Mouse (Mus musculus) left cerebral cortex, postnatal 10 days (tissue): ENCODE measurements around the gene Olfr1338. TPM values are rescaled to one million over a fixed set of nuclear protein-coding genes. Genes with fewer than 3 reads are reported as not detected.
"Not testable (repeated sequence)": the region's sequence is repeated elsewhere in the genome, so short reads cannot be mapped to it uniquely, and the experiment has no call there.

Source experiments
- DNase-seq, 2 experiments: peaks; one replicate each; pipeline ENCODE4 v3.0.0; 2021 to 2022; ENCODE audit warnings: low spot score in 2 of 2, mixed read lengths in 1 of 2; ENCODE audit errors: extremely low spot score in 1 of 2
- intact Hi-C: fragments of 180-260 bp; cut with DNase I; formaldehyde crosslinking; loops from one replicate; pipeline ENCODE4 v1.15.1; 2025
- total RNA-seq, 2 experiments: library from RNA; stranded (reverse); gene quantifications; 2 replicates each; pipeline ENCODE4 v1.2.3; 2021

Gene Olfr1338
- total RNA-seq: not detected

DNA sequence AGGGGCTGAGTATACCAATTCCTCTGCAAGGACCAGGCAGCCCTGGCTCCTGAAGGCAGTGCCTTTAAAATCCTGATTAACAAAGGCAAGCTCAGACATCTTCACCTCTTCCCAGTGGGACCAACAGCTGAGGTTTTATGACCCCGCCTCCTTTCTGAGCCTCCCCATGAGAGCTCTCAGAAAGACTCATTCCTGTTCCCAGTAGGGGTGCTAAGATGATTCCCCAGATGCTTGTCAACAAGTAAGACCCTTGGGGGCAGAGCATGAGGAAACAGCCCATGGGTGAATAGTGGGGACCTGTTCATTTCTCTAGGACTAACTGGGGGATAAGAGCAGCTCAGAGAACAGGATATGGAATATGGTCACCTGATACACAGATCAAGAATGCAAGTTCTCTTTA lies at the start of gene Olfr1338:
Olfr1338 (minus strand) TSS at position 101 of the 400 bp plus-strand sequence.
- no peak for DNase-seq
- intact Hi-C loops: no loop called here

DNA sequence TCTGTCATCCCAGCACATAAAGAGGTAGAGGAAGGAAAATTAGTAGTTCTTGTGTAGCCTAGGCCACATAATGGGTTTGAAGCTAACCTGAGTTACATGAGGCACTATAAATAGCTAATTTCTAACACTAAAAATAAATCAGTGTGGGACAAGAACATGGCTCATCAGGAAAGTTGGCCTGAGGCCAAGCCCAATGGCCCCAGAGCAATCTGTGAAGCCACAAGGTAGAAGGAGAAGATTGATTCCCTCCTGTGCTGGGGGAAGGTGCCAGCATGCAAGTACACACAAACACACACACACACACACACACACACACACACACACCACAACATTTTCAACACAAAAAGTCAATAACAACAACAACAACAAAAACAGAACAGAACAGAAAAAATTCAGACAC lies 34.3 kb upstream of the Olfr1338 start:
- intact Hi-C loops, DNase-seq: not testable (repeated sequence)

DNA sequence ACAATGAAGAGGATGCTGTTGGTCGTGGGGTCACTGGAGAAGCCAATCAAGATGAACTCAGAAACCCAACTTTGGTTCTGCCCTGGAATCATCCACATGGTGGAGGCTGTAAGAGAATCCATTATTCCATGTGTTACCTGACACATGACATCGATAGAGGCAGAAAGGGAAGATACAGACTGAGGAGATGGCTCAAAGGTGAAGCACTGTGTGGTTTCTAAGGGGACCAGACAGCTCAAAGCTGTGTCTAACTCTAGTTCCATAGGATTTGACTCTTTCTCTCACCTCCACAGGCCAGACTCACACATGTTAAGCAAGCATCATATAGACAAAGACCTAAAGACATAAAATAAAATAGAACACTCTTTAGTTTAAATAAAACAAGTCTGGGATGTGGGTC lies 23.9 kb upstream of the Olfr1338 start, which contains the start of gene Olfr1337:
Olfr1337 (minus strand) TSS at position 101 of the 400 bp plus-strand sequence.
- no peak for DNase-seq
- intact Hi-C loops: no loop called here

DNA sequence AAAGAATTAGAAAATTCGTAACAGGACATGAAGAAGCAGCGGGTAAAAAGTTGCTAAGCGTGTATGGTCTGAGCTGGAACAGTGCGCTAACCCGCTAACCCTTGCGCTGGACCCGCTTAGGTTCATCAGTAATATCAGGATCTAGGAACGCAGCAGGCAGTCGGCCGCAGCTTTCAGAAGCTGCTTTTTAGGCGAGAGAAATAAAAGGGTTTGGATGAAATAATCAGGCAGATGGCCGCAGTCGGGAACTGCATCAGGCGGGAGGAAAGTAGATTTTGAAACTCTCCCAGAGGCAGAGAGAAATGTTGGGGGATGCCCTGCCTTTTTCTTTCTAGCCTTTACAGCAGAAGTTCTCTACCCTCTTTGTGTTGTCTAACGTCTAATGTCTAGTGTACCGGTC lies 16.7 kb downstream of the Olfr1338 start:
- intact Hi-C loops: no loop called here
- DNase-seq: no peak

DNA sequence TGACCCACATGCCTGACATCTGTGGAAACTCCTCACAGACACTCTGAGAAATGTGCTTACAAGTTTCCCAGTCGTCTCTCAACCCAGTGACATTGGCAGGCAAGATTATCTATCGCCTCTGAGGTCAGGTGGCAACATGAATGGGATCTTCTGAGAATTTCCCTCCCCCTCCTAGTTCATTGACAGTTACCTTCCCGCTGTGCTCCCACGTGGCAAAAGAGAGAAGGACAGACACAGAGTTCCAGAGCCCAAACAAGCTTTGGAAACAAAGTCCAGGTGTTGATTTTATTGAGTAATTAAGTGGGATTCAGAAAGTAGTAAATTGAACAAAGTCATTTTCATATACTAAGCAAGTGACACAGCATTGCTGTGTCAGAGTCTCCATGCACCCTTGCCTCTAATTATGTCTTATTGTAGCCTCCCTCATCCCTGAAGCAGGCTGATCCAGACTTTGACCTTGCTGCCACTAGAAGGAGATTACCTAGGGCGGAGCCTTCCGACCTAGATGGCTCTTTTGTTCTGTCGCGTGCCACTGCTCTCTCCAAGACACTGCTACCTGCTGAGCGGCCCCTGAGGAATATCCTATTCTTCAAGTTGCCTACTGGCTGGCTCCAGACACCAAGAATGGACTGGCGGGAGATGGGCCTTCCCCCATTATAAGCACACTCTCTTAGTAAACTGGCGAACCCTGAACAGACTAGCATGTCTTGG lies 17.4 kb downstream of the Olfr1338 start:
- intact Hi-C loops: no loop called here
- DNase-seq: no peak

DNA sequence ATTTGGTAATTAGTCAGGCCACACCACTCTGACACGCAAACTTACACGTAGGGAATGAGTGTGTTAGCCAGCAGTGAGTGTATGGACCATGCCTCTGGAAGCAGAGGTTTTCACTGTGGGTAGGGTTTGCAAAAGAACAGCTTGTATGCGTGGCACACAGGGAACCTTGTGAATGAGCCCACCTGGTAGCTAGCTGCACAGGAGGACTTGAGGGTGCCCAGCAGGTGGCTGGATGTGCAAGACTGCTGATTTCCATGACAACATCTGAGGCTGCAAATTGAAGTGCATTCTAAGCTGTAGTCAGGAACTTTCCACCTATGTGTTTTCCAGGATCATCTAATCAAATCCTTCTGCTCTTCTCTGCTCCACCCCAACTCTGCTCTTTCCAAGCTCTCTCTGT lies 19.0 kb downstream of the Olfr1338 start:
- intact Hi-C loops: no loop called here
- no peak for DNase-seq

DNA sequence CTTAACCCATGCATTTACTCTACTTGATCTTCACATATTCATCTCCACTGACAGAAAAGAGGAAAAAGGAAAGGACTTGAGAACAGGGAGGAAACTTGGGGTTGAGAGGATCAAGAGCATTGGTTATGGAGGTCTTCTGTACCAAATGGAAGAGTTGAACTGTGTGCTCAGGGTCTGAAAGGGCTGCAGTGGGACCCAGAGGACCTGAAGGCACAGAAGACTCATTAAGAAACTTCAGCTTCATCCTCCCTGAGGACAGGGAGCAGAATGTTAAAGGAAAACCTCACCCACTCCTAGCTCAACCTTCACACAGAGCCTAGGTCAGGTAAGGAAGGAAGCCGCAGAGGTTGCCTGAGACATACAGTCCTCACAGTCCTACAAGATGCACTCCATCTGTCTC lies 26.7 kb downstream of the Olfr1338 start, which contains the start of gene Olfr1339:
Olfr1339 (plus strand) TSS at position 301 of the 400 bp plus-strand sequence.
- intact Hi-C loops: no loop called here
- DNase-seq: no peak

DNA sequence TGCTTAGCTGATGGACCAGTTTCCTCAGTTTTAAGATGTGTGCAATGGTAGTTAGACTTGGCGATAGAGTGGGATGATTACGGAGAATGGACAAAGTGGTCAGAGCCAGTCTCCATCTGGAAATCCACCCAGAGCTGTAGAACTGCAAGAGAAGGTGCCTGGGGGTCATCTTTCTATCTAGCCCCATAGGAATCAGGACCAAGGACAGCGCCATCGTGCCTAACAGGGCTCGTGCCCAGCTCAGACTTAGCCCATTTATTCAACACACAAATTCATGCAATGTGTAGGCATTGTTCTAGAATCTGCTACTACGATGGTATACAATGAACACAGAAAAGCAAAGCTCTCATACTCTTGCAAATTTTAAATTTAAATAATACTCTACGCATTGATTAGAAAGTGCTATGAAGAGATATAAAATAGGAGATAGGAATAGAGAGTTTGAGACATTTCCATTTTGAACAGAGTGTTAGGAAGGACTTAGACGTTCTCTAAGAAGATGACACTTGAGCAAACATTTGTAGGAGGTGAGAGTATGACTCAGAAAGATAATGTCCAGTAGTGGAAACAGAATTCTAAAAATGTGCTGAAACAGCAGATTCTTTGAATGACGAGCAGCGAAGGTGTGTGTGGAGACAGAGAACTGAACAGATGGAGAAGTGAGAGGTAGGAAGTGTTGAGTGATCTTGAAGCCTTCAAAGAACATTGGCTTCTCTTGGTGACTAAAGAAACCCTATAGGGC lies 36.6 kb downstream of the Olfr1338 start:
- intact Hi-C loops: no loop called here
- no peak for DNase-seq

DNA sequence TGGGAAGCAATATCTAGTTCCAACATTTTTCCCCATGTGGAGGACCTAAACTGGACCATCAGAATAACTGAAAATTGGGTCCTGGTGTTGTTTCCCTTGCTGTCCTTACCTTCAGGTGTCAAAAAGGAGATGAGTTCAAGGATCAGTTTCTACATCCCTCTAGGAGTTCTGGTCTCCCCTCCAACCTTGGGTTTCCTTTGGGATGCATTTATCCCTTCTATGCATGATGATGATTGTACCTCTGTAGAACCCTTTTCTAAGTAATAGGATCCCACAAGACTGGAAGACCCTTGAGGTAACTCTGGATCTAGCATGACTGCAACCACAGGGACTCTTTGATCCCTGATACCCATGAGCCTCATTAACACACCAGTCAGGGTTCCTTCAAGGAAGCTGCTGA lies 38.7 kb downstream of the Olfr1338 start, which contains the start of gene Olfr1340:
Olfr1340 (plus strand) TSS at position 301 of the 400 bp plus-strand sequence.
- no peak for DNase-seq
- intact Hi-C loops: no loop called here

DNA sequence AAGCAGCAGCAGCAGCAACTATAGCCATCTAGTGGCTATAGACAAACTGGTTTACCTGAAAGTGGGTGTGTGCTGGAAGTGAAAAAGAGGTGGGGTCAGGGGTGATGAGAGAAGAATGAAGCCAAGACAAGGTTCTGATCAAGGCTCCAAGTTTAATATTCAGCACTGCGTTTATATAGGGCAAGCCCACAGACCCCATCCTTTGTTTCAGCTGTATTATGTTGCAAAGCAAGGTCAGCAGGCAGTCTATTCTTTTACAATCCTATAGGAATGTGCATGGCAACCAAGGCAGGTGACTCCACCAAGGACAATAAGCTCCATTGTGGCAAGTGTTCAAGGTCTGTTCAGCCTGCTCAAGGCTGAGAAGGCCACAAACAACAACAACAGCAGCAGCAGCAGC lies 46.9 kb downstream of the Olfr1338 start:
- intact Hi-C loops: no loop called here
- DNase-seq: no peak

DNA sequence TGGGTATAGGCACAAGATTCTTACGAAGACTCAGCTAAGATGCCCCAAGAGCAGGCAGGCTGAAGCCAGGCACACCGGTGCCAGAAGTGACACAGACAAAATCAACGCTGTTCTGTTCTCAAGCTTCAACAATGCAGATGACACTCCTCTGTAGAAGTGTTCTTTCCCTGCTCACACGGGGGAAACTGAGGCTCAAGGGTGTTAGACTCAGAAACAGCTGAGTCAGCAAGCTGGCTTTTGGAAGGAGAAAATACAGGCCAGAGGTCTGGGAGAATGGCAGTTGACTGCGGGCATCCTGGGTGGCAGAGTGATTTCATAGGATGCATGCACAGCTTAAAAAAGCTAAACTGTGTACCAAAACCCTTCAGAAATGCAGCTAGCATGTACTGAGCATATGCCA lies 50.5 kb downstream of the Olfr1338 start:
- intact Hi-C loops: no loop called here

DNA sequence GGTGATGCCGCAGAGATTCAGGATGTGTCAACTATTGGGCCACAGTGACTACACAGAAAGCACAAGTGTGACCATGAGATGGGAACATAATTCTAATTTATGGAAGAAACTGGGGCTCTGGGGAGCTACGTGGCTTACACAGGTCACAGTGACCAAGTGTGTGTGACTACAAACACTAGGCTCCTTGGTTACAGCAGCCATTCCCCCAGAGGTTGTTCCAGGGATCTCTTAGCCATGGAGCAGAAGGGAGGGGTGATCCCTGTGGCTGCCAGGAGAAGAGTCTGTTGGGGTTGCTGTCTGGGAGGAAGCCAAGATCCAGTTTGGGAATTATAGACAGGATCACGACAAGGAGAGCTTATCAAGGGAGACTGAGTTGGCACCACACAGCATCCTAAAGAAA lies 55.3 kb downstream of the Olfr1338 start, which contains the start of gene Olfr1341:
Olfr1341 (plus strand) TSS at position 301 of the 400 bp plus-strand sequence.
- intact Hi-C loops: no loop called here

More for the DNA sequence above, 50.5 kb downstream of the Olfr1338 start:
- DNase-seq: no peak

More for the DNA sequence above, 55.3 kb downstream of the Olfr1338 start, which contains the start of gene Olfr1341:
- no peak for DNase-seq

Other genes starting within 250 kb of the Olfr1338 start
- not detected for gene 2610528J11Rik, start 231.7 kb downstream of the Olfr1338 start, total RNA-seq
- 1 to 10 TPM; 1.5 to 1.8 TPM for gene Tmem125, start 214.7 kb downstream of the Olfr1338 start, total RNA-seq
- gene Cfap57, start 138.0 kb downstream of the Olfr1338 start, total RNA-seq: 1 to 10 TPM in 1 of 2 experiments, under 1 TPM in 1; 0.90 to 1.1 TPM
- gene Ebna1bp2, start 137.9 kb downstream of the Olfr1338 start, total RNA-seq: 10 to 100 TPM; 48.3 to 54.4 TPM
- gene Olfr62, start 99.8 kb downstream of the Olfr1338 start, total RNA-seq: not detected
- gene Olfr1342, start 66.0 kb downstream of the Olfr1338 start, total RNA-seq: not detected
- gene Olfr1341, start 55.2 kb downstream of the Olfr1338 start, total RNA-seq: not detected
- gene Olfr1340, start 38.6 kb downstream of the Olfr1338 start, total RNA-seq: not detected
- gene Olfr1339, start 26.6 kb downstream of the Olfr1338 start, total RNA-seq: not detected
- not detected for gene Olfr1337, start 23.8 kb upstream of the Olfr1338 start, total RNA-seq
- gene Olfr1335, start 51.2 kb upstream of the Olfr1338 start, total RNA-seq: not detected
- gene Olfr1333, start 77.5 kb upstream of the Olfr1338 start, total RNA-seq: not detected
- not detected for gene Olfr1331, start 105.9 kb upstream of the Olfr1338 start, total RNA-seq
- gene Olfr1330, start 129.9 kb upstream of the Olfr1338 start, total RNA-seq: not detected
- not detected for gene Olfr1329, start 158.7 kb upstream of the Olfr1338 start, total RNA-seq
- not detected for gene Olfr1328, start 179.9 kb upstream of the Olfr1338 start, total RNA-seq
- gene Lao1, start 202.8 kb upstream of the Olfr1338 start, total RNA-seq: under 1 TPM in 1 of 2 experiments, not detected in 1; 0.92 TPM